ENCODE assay signal across 31 mouse cellular contexts in genomic region chr4:7091201-7091814, GRCm38 (mm10).
"Had no signal": no experiment of that assay in that cellular context is flagged by ENCODE, and none has a peak within 500 bp of the region (broad histone marks: within the 10 kb centered on the region; RNA-seq: fewer than 3 reads in every experiment).

No protein-coding gene starts in this region.

- H3K27me3 ChIP-seq: limb, embryonic 12.5 days; limb, embryonic 13.5 days; limb, embryonic 15.5 days; liver, embryonic 12.5 days; liver, embryonic 13.5 days; liver, embryonic 15.5 days; lung, embryonic 15.5 days; megakaryocyte, embryonic 14.5 days; midbrain, embryonic 12.5 days; midbrain, embryonic 13.5 days; midbrain, embryonic 15.5 days; neural tube, embryonic 12.5 days had no signal

- H3K36me3 ChIP-seq: limb, embryonic 10.5 days; limb, embryonic 12.5 days; limb, embryonic 13.5 days; limb, embryonic 15.5 days; liver, embryonic 12.5 days; liver, embryonic 13.5 days; liver, embryonic 15.5 days; lung, embryonic 15.5 days; midbrain, embryonic 10.5 days; midbrain, embryonic 12.5 days; midbrain, embryonic 13.5 days; midbrain, embryonic 15.5 days; neural tube, embryonic 12.5 days had no signal

- H3K27ac ChIP-seq: limb, embryonic 10.5 days; limb, embryonic 12.5 days; limb, embryonic 13.5 days; limb, embryonic 15.5 days; liver, embryonic 12.5 days; liver, embryonic 13.5 days; liver, embryonic 14.5 days; liver, embryonic 15.5 days; lung, embryonic 15.5 days; macrophage; midbrain, embryonic 10.5 days; midbrain, embryonic 12.5 days; midbrain, embryonic 13.5 days; midbrain, embryonic 15.5 days; neural tube, embryonic 12.5 days had no signal

- H3K9me3 ChIP-seq: limb, embryonic 10.5 days; limb, embryonic 13.5 days; limb, embryonic 15.5 days; liver, embryonic 12.5 days; liver, embryonic 15.5 days; lung, embryonic 15.5 days; midbrain, embryonic 10.5 days; midbrain, embryonic 12.5 days; midbrain, embryonic 13.5 days; midbrain, embryonic 15.5 days; neural tube, embryonic 12.5 days had no signal

- H3K4me2 ChIP-seq: limb, embryonic 12.5 days; limb, embryonic 13.5 days; limb, embryonic 15.5 days; liver, embryonic 11.5 days; liver, embryonic 12.5 days; liver, embryonic 13.5 days; liver, embryonic 15.5 days; lung, embryonic 14.5 days; lung, embryonic 15.5 days; midbrain, embryonic 12.5 days; midbrain, embryonic 13.5 days; midbrain, embryonic 15.5 days; neural tube, embryonic 12.5 days had no signal

- DNase-seq: left cerebral cortex, postnatal 4 days; liver; liver, embryonic 13.5 days; liver, postnatal 0 days; lung, adult 18-20 months; lung, adult 2 months; lung, embryonic 14.5 days; lung, postnatal 10 days; lung, postnatal 14 days; lung, postnatal 36 days; lung, postnatal 4 days; midbrain, embryonic 14.5 days had no signal

- H3K9ac ChIP-seq: limb, embryonic 12.5 days; limb, embryonic 13.5 days; limb, embryonic 15.5 days; liver, embryonic 12.5 days; liver, embryonic 13.5 days; liver, embryonic 14.5 days; liver, embryonic 15.5 days; liver, postnatal 0 days; lung, embryonic 14.5 days; lung, embryonic 15.5 days; midbrain, embryonic 12.5 days; midbrain, embryonic 13.5 days; midbrain, embryonic 15.5 days; neural tube, embryonic 12.5 days had no signal

- H3K4me3 ChIP-seq: limb, embryonic 10.5 days; limb, embryonic 12.5 days; limb, embryonic 13.5 days; limb, embryonic 15.5 days; liver, embryonic 12.5 days; liver, embryonic 13.5 days; liver, embryonic 15.5 days; lung, embryonic 15.5 days; megakaryocyte, embryonic 14.5 days; midbrain, embryonic 10.5 days; midbrain, embryonic 12.5 days; midbrain, embryonic 13.5 days; midbrain, embryonic 15.5 days; myocyte; neural tube, embryonic 12.5 days had no signal

- H3K4me1 ChIP-seq: limb, embryonic 10.5 days; limb, embryonic 12.5 days; limb, embryonic 13.5 days; limb, embryonic 15.5 days; liver, embryonic 12.5 days; liver, embryonic 13.5 days; liver, embryonic 15.5 days; lung, embryonic 15.5 days; midbrain, embryonic 10.5 days; midbrain, embryonic 12.5 days; midbrain, embryonic 13.5 days; midbrain, embryonic 15.5 days; neural tube, embryonic 12.5 days had no signal

- ATAC-seq: liver, embryonic 12.5 days; liver, postnatal 0 days; lung, postnatal 0 days; midbrain, embryonic 13.5 days; midbrain, embryonic 15.5 days; midbrain, embryonic 16.5 days had no signal
